26 mouse cellular contexts compared by ENCODE assay signal in genomic region chr4:82485910-82486309, GRCm38 (mm10).
DNase-seq lines count a peak whose midpoint lies in the region; ATAC-seq and TF ChIP-seq lines count a peak whose summit lies in the region.
"Had no signal": no experiment of that assay in that cellular context is flagged by ENCODE, and none has a peak within 500 bp of the region (broad histone marks: within the 10 kb centered on the region; RNA-seq: fewer than 3 reads in every experiment).

No protein-coding gene starts in this region.

- 0 out of 2 replicates have a peak overlapping the region, but pooled peaks have one; percentile 22 for H3K27ac ChIP-seq in heart, embryonic 11.5 days (ENCODE audit: low read depth, low read length)
- peak overlapping the region; percentile 23; the same call in 1 of the 2 replicates for H3K27ac ChIP-seq in embryonic facial prominence, embryonic 14.5 days (replicated peaks; ENCODE audit: low read depth, low read length)
- H3K27ac ChIP-seq in embryonic fibroblast, embryonic 13.5 days (ENCODE audit: insufficient read depth, low read length): peak overlapping the region; percentile 34; the same call in 1 of the 2 replicates
- H3K27ac ChIP-seq: embryonic facial prominence, embryonic 12.5 days; hindbrain, embryonic 10.5 days; kidney, postnatal 0 days; limb, embryonic 12.5 days; liver, embryonic 14.5 days; lung, embryonic 15.5 days; macrophage; midbrain, embryonic 15.5 days; neural tube, embryonic 13.5 days had no signal

- peaks cover 7% of the 10 kb centered on the region for H3K36me3 ChIP-seq in heart, embryonic 11.5 days (ENCODE audit: control insufficient read depth, insufficient read depth, low read length)
- peaks cover 27% of the 10 kb centered on the region; the same call in 1 of the 2 replicates for H3K36me3 ChIP-seq in embryonic facial prominence, embryonic 14.5 days (ENCODE audit: control insufficient read depth, insufficient read depth, low read length)
- H3K36me3 ChIP-seq: midbrain, embryonic 15.5 days; neural tube, embryonic 13.5 days had no signal

- WGBS in heart, embryonic 11.5 days (ENCODE audit: insufficient replicate concordance): 83% methylated on average over 2 of the region's 2 CpGs
- WGBS in embryonic facial prominence, embryonic 14.5 days: 89% methylated on average over 2 of the region's 2 CpGs

- no peak overlapping the region for H3K4me2 ChIP-seq in heart, embryonic 11.5 days
- no peak overlapping the region for H3K4me2 ChIP-seq in embryonic facial prominence, embryonic 14.5 days (ENCODE audit: low read depth, low read length)
- H3K4me2 ChIP-seq: embryonic facial prominence, embryonic 12.5 days; heart, embryonic 12.5 days; limb, embryonic 12.5 days; lung, embryonic 15.5 days; midbrain, embryonic 15.5 days; neural tube, embryonic 13.5 days had no signal

- TF ChIP-seq POLR2A in embryonic fibroblast, embryonic 13.5 days (IDR thresholded peaks at IDR 0.05; ENCODE audit: low read depth, low read length): no peak

- no peak for ATAC-seq in heart, embryonic 11.5 days (replicated peaks; ENCODE audit: insufficient number of reproducible peaks, low FRiP score, low TSS enrichment)
- ATAC-seq in embryonic facial prominence, embryonic 14.5 days (ENCODE audit: low read depth): no peak
- ATAC-seq: hindbrain, embryonic 16.5 days; intestine, postnatal 0 days; midbrain, embryonic 15.5 days had no signal

- H3K4me3 ChIP-seq in heart, embryonic 11.5 days (ENCODE audit: low read depth, low read length): no peak overlapping the region
- H3K4me3 ChIP-seq in embryonic facial prominence, embryonic 14.5 days (ENCODE audit: low read depth, low read length): no peak overlapping the region
- H3K4me3 ChIP-seq in embryonic fibroblast, embryonic 13.5 days (ENCODE audit: insufficient read depth, low read length): no peak overlapping the region
- H3K4me3 ChIP-seq: embryonic facial prominence, embryonic 12.5 days; heart, embryonic 12.5 days; hindbrain, embryonic 10.5 days; limb, embryonic 12.5 days; lung, embryonic 15.5 days; midbrain, embryonic 15.5 days; myocyte; neural tube, embryonic 13.5 days had no signal

- H3K4me1 ChIP-seq in heart, embryonic 11.5 days (ENCODE audit: control insufficient read depth, insufficient read depth, low read length): peaks cover 26% of the 10 kb centered on the region
- peaks cover 23% of the 10 kb centered on the region for H3K4me1 ChIP-seq in embryonic facial prominence, embryonic 14.5 days (ENCODE audit: control insufficient read depth, insufficient read depth, low read length)
- peaks cover 3% of the 10 kb centered on the region; the same call in 1 of the 2 replicates for H3K4me1 ChIP-seq in embryonic fibroblast, embryonic 13.5 days (ENCODE audit: control insufficient read depth, insufficient read depth, low read length)

- TF ChIP-seq CTCF in embryonic fibroblast, embryonic 13.5 days (IDR thresholded peaks at IDR 0.05; ENCODE audit: borderline replicate concordance, insufficient read depth, low read length): no peak

- no peaks in the 10 kb centered on the region for H3K27me3 ChIP-seq in heart, embryonic 11.5 days (ENCODE audit: control insufficient read depth, insufficient read depth, low read length)
- H3K27me3 ChIP-seq in embryonic facial prominence, embryonic 14.5 days (replicated peaks; ENCODE audit: control insufficient read depth, insufficient read depth, low read length): no peaks in the 10 kb centered on the region
- H3K27me3 ChIP-seq: embryonic facial prominence, embryonic 12.5 days; heart, embryonic 12.5 days; limb, embryonic 12.5 days; lung, embryonic 15.5 days; midbrain, embryonic 15.5 days; neural tube, embryonic 13.5 days had no signal

- H3K9me3 ChIP-seq in heart, embryonic 11.5 days (replicated peaks; ENCODE audit: control insufficient read depth, low read length): no peaks in the 10 kb centered on the region
- no peaks in the 10 kb centered on the region for H3K9me3 ChIP-seq in embryonic facial prominence, embryonic 14.5 days (ENCODE audit: control insufficient read depth, low read length)
- H3K9me3 ChIP-seq: embryonic facial prominence, embryonic 12.5 days; heart, embryonic 12.5 days; lung, embryonic 15.5 days; midbrain, embryonic 15.5 days; neural tube, embryonic 13.5 days had no signal

- DNase-seq in heart, adult 9 months (ENCODE audit: low spot score in 2 of 2): no peak
- peak; percentile 51 for DNase-seq in kidney, adult 9 months
- DNase-seq in kidney, adult 18-20 months: no peak
- DNase-seq in embryonic facial prominence, embryonic 14.5 days (ENCODE audit: low spot score): no peak
- no peak for DNase-seq in thymus, adult 18-20 months
- DNase-seq: adrenal gland, adult 2 months; cerebellum, adult 11 months; retina, postnatal 1 day; right cerebral cortex, postnatal 25 days; spleen, adult 18-20 months; thymus, postnatal 25 days had no signal

- no peak overlapping the region for H3K9ac ChIP-seq in heart, embryonic 11.5 days (ENCODE audit: low read depth, low read length)
- H3K9ac ChIP-seq in embryonic facial prominence, embryonic 14.5 days (ENCODE audit: low read depth, low read length): no peak overlapping the region
- H3K9ac ChIP-seq: embryonic facial prominence, embryonic 12.5 days; heart, embryonic 12.5 days; limb, embryonic 12.5 days; liver, embryonic 14.5 days; lung, embryonic 15.5 days; midbrain, embryonic 15.5 days; neural tube, embryonic 13.5 days had no signal
